Mouse (Mus musculus): Measurements from ENCODE around the gene Fto.
A peak's percentile ranks its signal among the peaks of the same experiment; 100 is the strongest.

The Fto gene

DNA sequence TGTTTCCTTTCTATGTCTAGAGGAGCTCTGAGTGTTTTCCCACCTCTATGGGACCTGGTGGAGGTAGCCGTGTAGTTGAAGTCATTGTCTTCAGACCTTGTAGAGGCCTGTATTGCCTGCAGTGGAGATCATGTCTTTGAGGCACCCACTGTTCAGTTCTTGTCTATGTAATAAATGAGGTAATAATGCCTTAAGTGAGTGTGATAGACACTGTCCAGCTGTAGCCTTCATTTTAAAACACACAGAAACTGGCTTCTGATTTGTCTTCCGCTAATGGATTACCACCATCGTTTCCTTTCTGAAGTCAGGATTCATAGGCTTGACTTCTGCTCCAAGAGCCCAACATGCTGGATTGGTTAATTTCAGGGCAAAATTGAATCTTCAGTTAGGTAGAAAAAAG lies 154.1 kb downstream of the Fto start:
- DNase-seq, result no peak

DNA sequence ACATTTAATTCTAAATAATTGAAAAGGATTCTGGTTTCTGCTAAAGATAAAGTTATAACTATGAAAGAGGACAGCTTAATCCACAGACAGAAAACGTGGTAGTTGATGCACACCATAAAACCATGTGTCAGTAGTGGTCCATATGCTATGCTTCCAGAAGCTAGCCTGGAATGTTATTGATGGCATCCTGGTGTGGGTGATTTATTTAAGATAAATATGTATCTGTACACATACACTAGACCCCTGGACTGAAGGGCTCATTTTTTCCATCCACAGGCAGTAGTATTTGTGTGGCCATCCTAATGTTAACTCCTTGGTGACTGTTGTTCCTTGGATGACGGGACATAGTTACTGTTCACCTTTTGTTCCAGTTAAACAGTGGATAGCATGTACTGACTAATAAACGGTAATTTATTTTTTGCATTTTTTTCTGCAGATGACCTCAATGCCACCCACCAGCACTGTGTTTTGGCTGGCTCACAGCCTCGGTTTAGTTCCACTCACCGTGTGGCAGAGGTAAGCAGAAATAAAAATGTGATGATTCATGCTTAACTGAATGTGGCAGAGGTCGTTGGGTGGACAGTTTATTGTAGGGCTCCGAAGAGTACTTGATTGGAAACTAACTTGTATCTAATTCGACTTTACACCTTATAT lies 154.7 kb downstream of the Fto start:
- no peak for DNase-seq

GRCm38 (mm10) chr8:91469441-91469840 lies 156.1 kb downstream of the Fto start:
- DNase-seq, result no peak

- no peak for DNase-seq
Measured at GRCm38 (mm10) chr8:91474731-91475279, 161.5 kb downstream of the Fto start.

DNA sequence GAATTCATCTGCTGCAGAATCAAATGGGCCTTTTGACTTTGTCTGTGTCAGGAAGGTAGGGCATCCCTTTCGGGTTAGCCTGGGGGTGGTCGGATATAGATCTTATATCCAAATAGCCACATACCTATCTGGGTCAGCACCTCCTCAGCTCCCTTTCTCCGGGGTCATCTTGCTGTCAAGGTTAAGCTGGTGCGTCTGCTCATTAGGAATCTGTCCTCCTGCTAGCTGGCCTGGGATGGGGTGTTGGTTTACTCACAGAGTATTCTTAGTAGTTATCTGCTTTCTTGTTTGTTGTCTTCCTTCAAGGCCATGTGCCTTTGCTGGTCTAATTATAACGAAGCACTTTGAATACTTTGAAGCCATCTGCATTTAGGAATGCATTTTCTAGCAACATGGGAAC lies 163.7 kb downstream of the Fto start:
- no peak for DNase-seq

- no peak for DNase-seq
Measured at GRCm38 (mm10) chr8:91477471-91477870, 164.1 kb downstream of the Fto start.

- DNase-seq, result no peak
Measured at GRCm38 (mm10) chr8:91482511-91482910, 169.2 kb downstream of the Fto start.

DNA sequence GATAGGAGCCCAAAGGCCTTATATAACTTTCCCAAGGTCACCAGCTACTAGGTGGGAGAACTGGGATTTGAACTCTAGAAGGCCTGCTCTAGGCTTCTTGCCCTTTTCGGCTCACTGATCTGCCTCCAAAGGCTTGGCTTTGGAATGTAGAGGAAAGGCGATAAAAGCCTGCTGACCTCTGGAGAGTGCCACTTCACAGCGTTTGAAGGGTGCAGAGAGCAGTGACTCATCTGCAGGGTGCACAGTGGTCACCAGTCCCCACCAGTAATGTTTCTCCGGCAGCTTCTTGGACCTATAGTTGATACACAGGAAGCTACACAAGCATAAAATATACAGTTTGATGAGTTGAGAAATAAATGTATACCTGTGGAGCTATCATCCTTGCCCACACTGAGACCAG lies 173.1 kb downstream of the Fto start:
- no peak for DNase-seq

DNA sequence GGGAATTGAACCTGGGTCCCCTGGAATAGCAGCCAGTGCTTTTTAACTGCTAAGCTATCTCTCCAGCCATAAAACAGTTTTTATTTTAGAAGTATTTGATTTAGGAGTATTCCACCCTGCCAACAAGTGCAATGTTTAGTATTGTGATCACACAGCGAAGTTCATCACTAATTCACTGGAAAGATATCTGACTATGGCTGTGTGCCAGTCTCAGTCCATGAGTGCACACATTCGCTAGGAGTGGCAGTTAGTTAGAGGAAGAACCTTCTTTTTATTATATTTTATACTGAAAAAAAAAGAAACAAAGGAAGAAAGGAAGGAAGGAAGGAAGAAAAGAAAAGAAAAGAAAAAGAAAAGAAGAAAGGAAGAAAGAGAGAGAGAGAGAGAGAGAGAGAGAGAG lies 174.1 kb downstream of the Fto start:
- no peak for DNase-seq

DNA sequence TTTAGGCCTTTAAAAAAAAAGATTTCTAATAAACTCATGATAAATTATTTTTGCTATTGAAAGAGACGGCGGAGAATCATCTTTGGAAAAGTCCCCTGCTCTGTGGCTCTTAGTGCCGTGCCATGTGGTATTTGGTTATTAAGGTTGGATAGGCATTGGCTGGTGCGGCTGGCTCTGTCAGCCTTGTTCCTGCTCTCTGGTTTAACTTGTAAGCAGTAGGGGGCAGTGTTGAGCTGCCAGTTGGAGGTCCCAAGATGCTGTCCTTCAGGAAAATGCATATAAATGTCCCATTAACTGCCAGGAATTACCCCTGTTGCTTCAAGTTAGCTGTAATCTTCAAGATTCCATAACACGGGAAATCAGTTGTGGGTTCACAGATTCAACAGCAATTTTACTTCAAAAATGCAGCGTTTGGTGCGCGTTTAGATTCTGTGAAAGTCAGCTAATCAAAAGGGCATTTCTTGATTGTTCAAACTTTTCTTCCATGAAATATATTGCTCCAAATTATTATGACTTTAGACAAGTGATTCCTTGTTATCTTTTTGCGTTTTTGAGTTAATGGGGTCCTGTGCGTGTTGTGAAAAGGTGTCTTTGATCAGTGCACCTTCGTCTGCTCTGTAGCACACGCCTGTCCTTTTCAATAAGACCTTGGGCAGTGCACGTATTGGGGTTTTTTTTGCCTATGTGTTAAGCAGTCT lies 174.9 kb downstream of the Fto start:
- peak; percentile 53 for DNase-seq

GRCm38 (mm10) chr8:91488784-91489450 lies 175.6 kb downstream of the Fto start:
- DNase-seq, result no peak

- DNase-seq, result no peak
Measured at GRCm38 (mm10) chr8:91490065-91490464, 176.7 kb downstream of the Fto start.

- DNase-seq, result no peak
Measured at GRCm38 (mm10) chr8:91493373-91493772, 180.0 kb downstream of the Fto start.

DNA sequence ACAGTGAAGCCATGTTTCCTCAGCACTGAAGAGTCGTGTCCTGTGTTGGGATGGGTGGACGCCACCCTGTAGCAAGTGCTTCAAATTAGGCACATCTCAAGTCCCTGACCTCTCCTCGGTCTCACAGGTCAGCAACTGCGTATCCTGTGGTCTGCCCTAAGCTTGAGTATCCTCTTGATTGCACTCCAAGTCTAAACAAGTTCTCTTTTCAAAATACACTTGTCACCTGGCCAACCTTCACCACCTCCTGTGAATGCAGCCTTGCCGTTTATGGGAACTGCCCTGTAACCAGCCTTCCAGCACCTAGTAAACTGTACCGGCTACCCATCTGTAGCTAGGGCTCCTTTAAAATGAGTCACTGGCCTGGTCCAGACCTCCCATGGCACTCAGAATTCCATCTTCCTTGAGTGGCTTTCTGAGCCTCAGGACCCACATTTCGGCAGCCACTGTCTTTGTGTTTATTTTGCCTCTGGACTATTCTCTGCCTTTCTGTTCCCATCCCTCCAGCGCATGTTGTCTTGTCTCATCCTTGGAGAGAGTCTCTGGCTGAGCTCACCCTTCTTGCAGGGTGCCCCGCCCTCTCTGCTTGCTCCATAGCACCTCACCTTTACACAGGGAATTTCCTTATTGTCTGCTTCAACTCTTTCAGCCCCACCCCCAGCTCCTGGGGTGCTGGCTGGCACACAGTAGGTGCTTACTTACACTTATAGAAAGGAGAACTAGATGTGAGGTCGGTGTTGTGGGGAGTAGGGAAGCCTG lies 181.4 kb downstream of the Fto start:
- no peak for DNase-seq

- DNase-seq, result no peak
Measured at GRCm38 (mm10) chr8:91495260-91495601, 181.9 kb downstream of the Fto start.

DNA sequence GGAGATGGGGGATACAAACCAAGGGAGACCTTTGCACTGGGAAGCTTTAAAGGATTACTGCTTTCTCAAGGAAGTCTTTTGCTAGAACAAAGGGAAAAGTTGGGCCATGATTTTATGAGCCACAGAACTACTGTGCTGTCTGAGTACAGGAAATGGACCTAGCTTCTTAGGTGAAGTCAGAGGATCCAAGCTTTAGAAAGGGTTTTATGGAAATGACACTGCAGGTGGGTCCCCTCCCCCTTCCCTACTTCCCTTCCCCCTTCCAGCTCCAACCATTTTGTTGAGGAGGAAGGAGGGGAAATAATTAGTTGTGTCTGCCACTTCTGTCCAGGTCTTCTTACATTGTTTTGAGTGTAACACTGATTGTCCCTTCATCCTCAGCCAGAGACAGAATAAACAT lies 182.7 kb downstream of the Fto start:
- no peak for DNase-seq

- DNase-seq, result no peak
Measured at GRCm38 (mm10) chr8:91496936-91497335, 183.6 kb downstream of the Fto start.

DNA sequence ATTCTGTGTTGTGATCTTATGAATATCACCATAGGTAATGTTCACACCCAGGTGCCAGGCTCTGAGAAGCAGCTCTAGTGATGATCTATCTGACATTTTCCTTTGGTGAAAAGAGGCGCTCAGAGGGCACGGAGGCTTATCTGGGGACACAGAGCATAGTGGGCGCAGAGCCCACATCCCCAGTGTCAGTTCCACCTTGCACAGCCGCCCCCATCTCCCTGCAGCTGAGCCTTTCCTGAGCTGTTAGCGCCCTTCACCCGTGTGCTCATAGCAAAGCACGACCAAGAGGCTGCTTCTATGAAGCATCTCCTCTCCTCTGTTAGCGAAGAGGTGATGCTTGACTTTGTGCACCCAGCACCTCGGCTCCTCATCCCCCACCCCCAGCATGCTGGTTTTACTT lies 185.3 kb downstream of the Fto start:
- no peak for DNase-seq

DNA sequence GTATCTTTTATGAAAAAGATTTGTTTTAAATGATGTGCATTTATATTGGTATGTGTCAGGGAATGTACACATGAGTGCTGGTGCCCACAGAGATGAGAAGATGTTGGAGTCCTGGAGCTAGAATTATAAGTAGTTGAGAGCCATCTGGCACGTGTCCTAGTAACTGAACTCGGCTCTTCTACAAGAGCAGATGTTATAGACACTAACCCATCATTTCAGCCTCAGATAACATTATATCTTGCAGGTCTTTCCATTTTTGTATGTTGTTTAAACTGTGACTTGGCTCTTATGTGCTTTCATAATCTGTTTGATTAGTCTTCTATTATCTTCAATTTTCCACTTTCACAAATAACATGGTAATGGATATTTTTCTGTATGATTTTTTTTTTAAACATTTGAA lies 186.0 kb downstream of the Fto start:
- no peak for DNase-seq

GRCm38 (mm10) chr8:91501960-91502600 lies 188.8 kb downstream of the Fto start:
- DNase-seq, result no peak

GRCm38 (mm10) chr8:91502791-91503190 lies 189.5 kb downstream of the Fto start:
- DNase-seq, result no peak

DNA sequence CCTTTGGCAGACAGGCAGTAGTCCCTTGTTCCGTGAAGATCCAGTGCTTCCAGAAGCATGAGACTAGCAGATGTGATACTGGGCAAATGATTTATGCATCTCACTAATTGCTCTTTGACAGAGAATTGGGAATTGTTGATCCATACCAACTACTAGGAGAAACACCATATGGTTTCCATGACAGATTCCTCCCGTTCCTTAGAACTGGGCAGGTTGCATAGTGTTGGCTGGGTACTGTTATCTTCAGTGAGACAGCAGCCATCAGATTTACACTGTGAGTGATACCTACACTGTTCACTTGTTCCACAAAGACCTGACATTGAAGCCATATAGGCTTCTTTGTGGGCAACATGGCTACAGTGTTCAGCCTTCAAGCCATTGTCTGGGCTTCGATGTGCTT lies 191.0 kb downstream of the Fto start:
- DNase-seq, result no peak

GRCm38 (mm10) chr8:91504891-91505290 lies 191.6 kb downstream of the Fto start:
- no peak for DNase-seq

All from thymus, postnatal 4 days (tissue).